ENCODE assay signal across 18 mouse cellular contexts in genomic region chr15:91000280-91001036, GRCm38 (mm10). TPM values are rescaled to one million over a fixed set of nuclear protein-coding genes. Genes with fewer than 3 reads are reported as not detected.
DNase-seq lines count a peak whose midpoint lies in the region; ATAC-seq and TF ChIP-seq lines count a peak whose summit lies in the region.
"Had no signal": no experiment of that assay in that cellular context is flagged by ENCODE, and none has a peak within 500 bp of the region (broad histone marks: within the 10 kb centered on the region; RNA-seq: fewer than 3 reads in every experiment).

No protein-coding gene starts in this region.

- H3K4me1 ChIP-seq in forebrain, embryonic 15.5 days = peaks cover 38% of the 10 kb centered on the region
- peaks cover 8% of the 10 kb centered on the region for H3K4me1 ChIP-seq in hindbrain, embryonic 16.5 days (ENCODE audit: control insufficient read depth, insufficient read depth, low read depth, low read length)
- peaks cover 8% of the 10 kb centered on the region; the same call in 1 of the 2 replicates for H3K4me1 ChIP-seq in midbrain, postnatal 0 days (ENCODE audit: insufficient read depth, low read length)
- H3K4me1 ChIP-seq: intestine, embryonic 15.5 days; kidney, embryonic 15.5 days had no signal

- peak; percentile 36 for ATAC-seq in frontal cortex, adult (ENCODE audit: low TSS enrichment)
- ATAC-seq in forebrain, embryonic 15.5 days (replicated peaks) = peak; percentile 44; the same call in 1 of the 2 replicates
- no peak for ATAC-seq in hindbrain, embryonic 16.5 days
- ATAC-seq in midbrain, postnatal 0 days (ENCODE audit: low FRiP score) = no peak
- ATAC-seq: intestine, embryonic 15.5 days had no signal

- peak overlapping the region; percentile 27 for H3K4me2 ChIP-seq in forebrain, embryonic 15.5 days (replicated peaks)
- peak overlapping the region; percentile 21; the same call in 1 of the 2 replicates for H3K4me2 ChIP-seq in hindbrain, embryonic 16.5 days (ENCODE audit: low read length)
- 0 out of 2 replicates have a peak overlapping the region, but pooled peaks have one; percentile 3 for H3K4me2 ChIP-seq in midbrain, postnatal 0 days (ENCODE audit: low read depth, low read length, poor library complexity, severe bottlenecking)
- H3K4me2 ChIP-seq: intestine, embryonic 15.5 days; kidney, embryonic 15.5 days; neural tube, embryonic 12.5 days had no signal

- DNase-seq in frontal cortex, postnatal 36 days (ENCODE audit: low spot score in 2 of 2) = no peak
- DNase-seq in midbrain, postnatal 0 days (ENCODE audit: low spot score) = no peak
- DNase-seq in adrenal gland, adult (ENCODE audit: inconsistent age in 2 of 2, low spot score in 1 of 2) = no peak
- no peak for DNase-seq in cerebellum, postnatal 36 days
- DNase-seq in kidney, adult 18-20 months = no peak
- DNase-seq: adrenal gland, postnatal 10 days; cerebellum, adult 18-20 months; gastrocnemius, postnatal 25 days; layer of hippocampus, postnatal 36 days; liver; lung, adult 18-20 months had no signal

- H3K36me3 ChIP-seq in forebrain, embryonic 15.5 days = peaks cover 3% of the 10 kb centered on the region; the same call in 1 of the 2 replicates
- no peaks in the 10 kb centered on the region for H3K36me3 ChIP-seq in hindbrain, embryonic 16.5 days (ENCODE audit: control insufficient read depth, insufficient read depth, low read length)
- no peaks in the 10 kb centered on the region for H3K36me3 ChIP-seq in midbrain, postnatal 0 days (ENCODE audit: insufficient read depth, low read length)
- H3K36me3 ChIP-seq: intestine, embryonic 15.5 days; kidney, embryonic 15.5 days had no signal

- no peaks in the 10 kb centered on the region for H3K9me3 ChIP-seq in forebrain, embryonic 15.5 days
- H3K9me3 ChIP-seq in hindbrain, embryonic 16.5 days (ENCODE audit: control insufficient read depth, low read length) = no peaks in the 10 kb centered on the region
- H3K9me3 ChIP-seq in midbrain, postnatal 0 days (ENCODE audit: low read length) = no peaks in the 10 kb centered on the region
- H3K9me3 ChIP-seq: intestine, embryonic 15.5 days; kidney, embryonic 15.5 days; neural tube, embryonic 12.5 days had no signal

- 0 out of 2 replicates have a peak overlapping the region, but pooled peaks have one; percentile 16 for H3K27ac ChIP-seq in forebrain, embryonic 15.5 days (replicated peaks)
- H3K27ac ChIP-seq in hindbrain, embryonic 16.5 days (ENCODE audit: low read depth, low read length) = 0 out of 2 replicates have a peak overlapping the region, but pooled peaks have one; percentile 39
- no peak overlapping the region for H3K27ac ChIP-seq in midbrain, postnatal 0 days (ENCODE audit: low read depth, low read length)
- H3K27ac ChIP-seq: intestine, embryonic 15.5 days; kidney, embryonic 15.5 days; neural tube, embryonic 12.5 days had no signal

- WGBS in forebrain, embryonic 15.5 days = 21% methylated on average over 21 of the region's 21 CpGs
- 53% methylated on average over 21 of the region's 21 CpGs for WGBS in hindbrain, embryonic 16.5 days
- 36% methylated on average over 21 of the region's 21 CpGs for WGBS in midbrain, postnatal 0 days

- peak overlapping the region; percentile 2; the same call in 1 of the 2 replicates for H3K4me3 ChIP-seq in forebrain, embryonic 15.5 days
- H3K4me3 ChIP-seq in hindbrain, embryonic 16.5 days (ENCODE audit: low read length) = no peak overlapping the region
- H3K4me3 ChIP-seq in midbrain, postnatal 0 days (ENCODE audit: low read depth, low read length) = no peak overlapping the region
- H3K4me3 ChIP-seq: intestine, embryonic 15.5 days; kidney, embryonic 15.5 days; neural tube, embryonic 12.5 days had no signal

- no peaks in the 10 kb centered on the region for H3K27me3 ChIP-seq in forebrain, embryonic 15.5 days
- H3K27me3 ChIP-seq in hindbrain, embryonic 16.5 days (replicated peaks; ENCODE audit: control insufficient read depth, insufficient read depth, low read length) = no peaks in the 10 kb centered on the region
- no peaks in the 10 kb centered on the region for H3K27me3 ChIP-seq in midbrain, postnatal 0 days (ENCODE audit: insufficient read depth, low read length)
- H3K27me3 ChIP-seq: CH12.LX; intestine, embryonic 15.5 days; kidney, embryonic 15.5 days; neural tube, embryonic 12.5 days had no signal

- H3K9ac ChIP-seq in forebrain, embryonic 15.5 days (replicated peaks) = no peak overlapping the region
- H3K9ac ChIP-seq in hindbrain, embryonic 16.5 days (ENCODE audit: low read depth, low read length) = no peak overlapping the region
- no peak overlapping the region for H3K9ac ChIP-seq in midbrain, postnatal 0 days (replicated peaks; ENCODE audit: low read length, poor library complexity, severe bottlenecking)
- H3K9ac ChIP-seq: intestine, embryonic 15.5 days; kidney, embryonic 15.5 days; neural tube, embryonic 12.5 days had no signal

- no peak for TF ChIP-seq CTCF in midbrain, postnatal 0 days (IDR thresholded peaks at IDR 0.05)

RNA-seq across cellular contexts. Expression of gene Kif21a, which starts 49.3 kb away (rescaled TPM):
- 52.3 and 54.2 TPM in 2 replicates for polyA plus RNA-seq in forebrain, embryonic 15.5 days (2015; fragmentation: Nextera tagmentation; extraction: Ambion mirVana)
- 37.9 and 40.4 TPM in 2 replicates for polyA plus RNA-seq in hindbrain, embryonic 16.5 days (2015; fragmentation: Nextera tagmentation; extraction: Ambion mirVana)
- total RNA-seq in midbrain, postnatal 0 days (2014; rRNA removed) = 64.9 and 68.7 TPM in 2 replicates
- polyA plus RNA-seq in midbrain, postnatal 0 days (2015; fragmentation: Nextera tagmentation; extraction: Ambion mirVana) = 28.4 and 33.2 TPM in 2 replicates
- total RNA-seq: CH12.LX had no signal

Comparison
In these comparisons a context has a peak if more than half of its experiments do, and no peak if none do; other contexts are left out.
1. ATAC-seq: peak in frontal cortex, adult (single experiment) and forebrain, embryonic 15.5 days (single experiment); none in hindbrain, embryonic 16.5 days (single experiment) and midbrain, postnatal 0 days (single experiment).
2. Peak in every context shown above with its lines, with median percentiles within 50 percentile points of each other: H3K4me2 ChIP-seq.